Mouse (Mus musculus): ENCODE measurements around the gene Nop53. TPM values are rescaled to one million over a fixed set of nuclear protein-coding genes. Genes with fewer than 3 reads are reported as not detected.

The Nop53 gene
- polyA plus RNA-seq, 1 experiment from 2014 or later = 195 TPM

Other genes starting within 250 kb of the Nop53 start
- gene Obox5, start 195.9 kb downstream of the Nop53 start, polyA plus RNA-seq (2015; fragmentation: Nextera tagmentation; extraction: Ambion mirVana) = not detected in 2 replicates
- gene Obox6, start 106.4 kb downstream of the Nop53 start, polyA plus RNA-seq (2015; fragmentation: Nextera tagmentation; extraction: Ambion mirVana) = not detected in 2 replicates
- not detected in 2 replicates for gene Crx, start 66.1 kb downstream of the Nop53 start, polyA plus RNA-seq (2015; fragmentation: Nextera tagmentation; extraction: Ambion mirVana)
- not detected in 2 replicates for gene Crxos, start 63.5 kb downstream of the Nop53 start, polyA plus RNA-seq (2015; fragmentation: Nextera tagmentation; extraction: Ambion mirVana)
- 745 and 748 TPM in 2 replicates for gene Selenow, start 23.7 kb downstream of the Nop53 start, polyA plus RNA-seq (2015; fragmentation: Nextera tagmentation; extraction: Ambion mirVana)
- 39.4 and 39.5 TPM in 2 replicates for gene Ehd2, start 21.5 kb upstream of the Nop53 start, polyA plus RNA-seq (2015; fragmentation: Nextera tagmentation; extraction: Ambion mirVana)
- 7.5 and 8.1 TPM in 2 replicates for gene Bicra, start 101.8 kb upstream of the Nop53 start, polyA plus RNA-seq (2015; fragmentation: Nextera tagmentation; extraction: Ambion mirVana)
- 0.13 TPM in 1 of 2 replicates, not detected in the other for gene Zfp541, start 115.7 kb upstream of the Nop53 start, polyA plus RNA-seq (2015; fragmentation: Nextera tagmentation; extraction: Ambion mirVana)
- gene Napa, start 152.4 kb upstream of the Nop53 start, polyA plus RNA-seq (2015; fragmentation: Nextera tagmentation; extraction: Ambion mirVana) = 178 and 203 TPM in 2 replicates
- gene Kptn, start 173.8 kb upstream of the Nop53 start, polyA plus RNA-seq (2015; fragmentation: Nextera tagmentation; extraction: Ambion mirVana) = 30.0 and 37.5 TPM in 2 replicates
- gene Slc8a2, start 183.8 kb upstream of the Nop53 start, polyA plus RNA-seq (2015; fragmentation: Nextera tagmentation; extraction: Ambion mirVana) = 0.09 and 0.19 TPM in 2 replicates
- gene Meis3, start 229.0 kb upstream of the Nop53 start, polyA plus RNA-seq (2015; fragmentation: Nextera tagmentation; extraction: Ambion mirVana) = 22.5 and 28.9 TPM in 2 replicates